Mouse (Mus musculus) MEL (cell line): ENCODE data around the gene Cysrt1. TPM values are rescaled to one million over a fixed set of nuclear protein-coding genes. Genes with fewer than 3 reads are reported as not detected.

Experiments
- DNase-seq: peaks from one replicate; pipeline ENCODE4 v3.0.0; 2011; ENCODE audit warnings: low read depth, low spot score
- H3K27ac ChIP-seq: 2 replicates; pipeline ENCODE4 v1.5.1; 2012; ENCODE audit warnings: low read depth, mild to moderate bottlenecking, control low read depth, low read length, moderate library complexity; ENCODE audit not compliant: control insufficient read depth
- H3K27me3 ChIP-seq, 2 experiments: fragments of 150-350 bp in 1 of 2; sonication (generic) in 1 of 2; 2 replicates each; pipeline ENCODE4 v1.6.1; 2012; ENCODE audit warnings: low read length in 2 of 2, mild to moderate bottlenecking in 2 of 2, improper control_type of control experiment in 1 of 2, moderate library complexity in 1 of 2; ENCODE audit not compliant: insufficient read depth in 2 of 2, control insufficient read depth in 1 of 2
- H3K36me3 ChIP-seq, 2 experiments: 2 replicates each; pipeline ENCODE4 v1.6.1; 2012 to 2014; ENCODE audit warnings: low read length in 2 of 2, improper control_type of control experiment in 1 of 2, inconsistent platforms in 1 of 2, mild to moderate bottlenecking in 1 of 2; ENCODE audit not compliant: insufficient read depth in 2 of 2, control insufficient read depth in 1 of 2
- H3K4me1 ChIP-seq, 2 experiments: fragments of 150-350 bp in 1 of 2; sonication (generic) in 1 of 2; 2 replicates each; pipeline ENCODE4 v1.6.1; 2012; ENCODE audit warnings: low read length in 2 of 2, improper control_type of control experiment in 1 of 2, mild to moderate bottlenecking in 1 of 2; ENCODE audit not compliant: insufficient read depth in 2 of 2, control insufficient read depth in 1 of 2
- H3K4me3 ChIP-seq, 2 experiments: fragments of 150-350 bp in 1 of 2; sonication (generic) in 1 of 2; 2 replicates each; pipeline ENCODE4 v1.5.1; 2012; ENCODE audit warnings: low read depth in 2 of 2, low read length in 2 of 2, mild to moderate bottlenecking in 2 of 2, moderate library complexity in 2 of 2, control low read depth in 1 of 2, improper control_type of control experiment in 1 of 2; ENCODE audit not compliant: control insufficient read depth in 1 of 2, insufficient read depth in 1 of 2
- H3K79me2 ChIP-seq: 2 replicates; pipeline ENCODE4 v1.6.1; 2012; ENCODE audit warnings: mild to moderate bottlenecking, low read length, moderate library complexity; ENCODE audit not compliant: control insufficient read depth, poor library complexity, insufficient read depth
- H3K9ac ChIP-seq: 2 replicates; pipeline ENCODE4 v1.6.1; 2012; ENCODE audit warnings: low read depth, mild to moderate bottlenecking, control low read depth, low read length, moderate library complexity; ENCODE audit not compliant: control insufficient read depth, poor library complexity, severe bottlenecking
- H3K9me3 ChIP-seq: fragments of 150-350 bp; sonication (generic); replicated peaks from 2 replicates; pipeline ENCODE4 v1.6.1; 2012; ENCODE audit warnings: mild to moderate bottlenecking, low read length, improper control_type of control experiment, moderate library complexity; ENCODE audit not compliant: insufficient read depth
- CHD1 ChIP-seq: IDR thresholded peaks from 2 replicates; pipeline ENCODE4 v1.6.1; 2012; ENCODE audit warnings: low read depth, mild to moderate bottlenecking, inconsistent platforms, low read length, improper control_type of control experiment
- CHD2 ChIP-seq: IDR thresholded peaks from 2 replicates; pipeline ENCODE4 v1.6.1; 2011; ENCODE audit warnings: low read length, improper control_type of control experiment
- E2F4 ChIP-seq: IDR thresholded peaks from 2 replicates; pipeline ENCODE4 v1.6.1; 2011; ENCODE audit warnings: low read depth, low read length, improper control_type of control experiment, borderline replicate concordance
- EP300 ChIP-seq, 2 experiments: IDR thresholded peaks; 2 replicates each; pipeline ENCODE4 v1.6.1; 2011; ENCODE audit warnings: improper control_type of control experiment in 2 of 2, low read length in 2 of 2, low read depth in 1 of 2, mild to moderate bottlenecking in 1 of 2
- GABPA ChIP-seq: IDR thresholded peaks from 2 replicates; pipeline ENCODE4 v1.6.1; 2012; ENCODE audit warnings: low read depth, mild to moderate bottlenecking, inconsistent platforms, low read length, improper control_type of control experiment, moderate library complexity
- KAT2A ChIP-seq: conservative IDR thresholded peaks from 2 replicates; pipeline ENCODE4 v1.6.1; 2012; ENCODE audit warnings: low read depth, low read length, improper control_type of control experiment, inconsistent platforms
- MAFK ChIP-seq: IDR thresholded peaks from 2 replicates; pipeline ENCODE4 v1.6.1; 2011; ENCODE audit warnings: low read depth, mild to moderate bottlenecking, low read length, improper control_type of control experiment, borderline replicate concordance
- MAX ChIP-seq: IDR thresholded peaks from 2 replicates; pipeline ENCODE4 v1.6.1; 2011; ENCODE audit warnings: low read length, improper control_type of control experiment
- POLR2AphosphoS5 ChIP-seq: IDR thresholded peaks from 2 replicates; pipeline ENCODE4 v1.6.1; 2012; ENCODE audit warnings: low read depth, borderline replicate concordance, mild to moderate bottlenecking, inconsistent platforms, low read length, moderate library complexity, mixed read lengths
- RCOR1 ChIP-seq: IDR thresholded peaks from 2 replicates; pipeline ENCODE4 v1.6.1; 2012; ENCODE audit warnings: low read depth, mild to moderate bottlenecking, inconsistent platforms, low read length, improper control_type of control experiment
- SIN3A ChIP-seq: IDR thresholded peaks from 2 replicates; pipeline ENCODE4 v1.6.1; 2012; ENCODE audit warnings: low read length, improper control_type of control experiment, inconsistent platforms
- TAL1 ChIP-seq: IDR thresholded peaks from 2 replicates; pipeline ENCODE4 v1.6.1; 2012; ENCODE audit warnings: mild to moderate bottlenecking, inconsistent platforms, low read length, moderate library complexity, mixed read lengths
- TBP ChIP-seq: IDR thresholded peaks from 2 replicates; pipeline ENCODE4 v1.8.0; 2011; ENCODE audit warnings: low read depth, low read length, improper control_type of control experiment
- TCF12 ChIP-seq: IDR thresholded peaks from 2 replicates; pipeline ENCODE4 v1.6.1; 2014; ENCODE audit warnings: low read depth, mild to moderate bottlenecking, inconsistent platforms, low read length, improper control_type of control experiment, moderate library complexity
- UBTF ChIP-seq: IDR thresholded peaks from 2 replicates; pipeline ENCODE4 v1.6.1; 2012; ENCODE audit warnings: low read depth, mild to moderate bottlenecking, inconsistent platforms, low read length, improper control_type of control experiment, moderate library complexity, borderline replicate concordance; ENCODE audit not compliant: insufficient read depth
- USF1 ChIP-seq: IDR thresholded peaks from 2 replicates; pipeline ENCODE4 v1.6.1; 2014; ENCODE audit warnings: low read depth, mild to moderate bottlenecking, inconsistent platforms, low read length, improper control_type of control experiment, moderate library complexity
- ZC3H11A ChIP-seq: IDR thresholded peaks from 2 replicates; pipeline ENCODE4 v1.6.1; 2012; ENCODE audit warnings: low read depth, mild to moderate bottlenecking, inconsistent platforms, low read length, improper control_type of control experiment
- ZKSCAN1 ChIP-seq: IDR thresholded peaks from 2 replicates; pipeline ENCODE4 v1.6.1; 2012; ENCODE audit warnings: low read depth, mild to moderate bottlenecking, inconsistent platforms, low read length, improper control_type of control experiment, moderate library complexity
- ZNF384 ChIP-seq: IDR thresholded peaks from 2 replicates; pipeline ENCODE4 v1.6.1; 2012; ENCODE audit warnings: low read depth, mild to moderate bottlenecking, inconsistent platforms, low read length, improper control_type of control experiment
- polyA plus RNA-seq, 2 experiments: library from polyadenylated mRNA; stranded (reverse) in 1 of 2; unstranded in 1 of 2; fragments of >175 nt in 1 of 2; fragments of >200 nt in 1 of 2; gene quantifications; 2 replicates each; pipeline versions ENCODE4 v1.2.1 to v1.2.4; 2012; ENCODE audit warnings: low replicate concordance in 2 of 2, low read depth in 1 of 2; ENCODE audit not compliant: insufficient read length in 2 of 2, insufficient read depth in 1 of 2, missing spikeins in 1 of 2
- total RNA-seq: library from RNA; depleted of rRNA; stranded (reverse); fragments of 300-350 nt; gene quantifications from 2 replicates; pipeline ENCODE4 v1.2.3, GENCODE M21; 2012

Gene Cysrt1
- total and polyA plus RNA-seq, 3 experiments: 0.15 to 0.19 TPM; not detected in 1

- no peak for TF ChIP-seq MAFK
- TF ChIP-seq TAL1: no peak
- TF ChIP-seq USF1: peak; percentile 79
- peak; percentile 2; the same call in 1 of the 2 replicates for TF ChIP-seq SIN3A
- TF ChIP-seq ZC3H11A: no peak
- no peak for TF ChIP-seq ZKSCAN1
- TF ChIP-seq TBP: peak; percentile 58
- TF ChIP-seq KAT2A: no peak
- TF ChIP-seq UBTF: no peak
- TF ChIP-seq POLR2AphosphoS5: no peak
- TF ChIP-seq RCOR1: no peak
- TF ChIP-seq CHD2: no peak
- TF ChIP-seq TCF12: 0 out of 2 replicates have a peak, but pooled peaks have one; percentile 4
Observed at GRCm38 (mm10) chr2:25194486-25195171, 47.6 kb downstream of the Cysrt1 start (continued).

DNA sequence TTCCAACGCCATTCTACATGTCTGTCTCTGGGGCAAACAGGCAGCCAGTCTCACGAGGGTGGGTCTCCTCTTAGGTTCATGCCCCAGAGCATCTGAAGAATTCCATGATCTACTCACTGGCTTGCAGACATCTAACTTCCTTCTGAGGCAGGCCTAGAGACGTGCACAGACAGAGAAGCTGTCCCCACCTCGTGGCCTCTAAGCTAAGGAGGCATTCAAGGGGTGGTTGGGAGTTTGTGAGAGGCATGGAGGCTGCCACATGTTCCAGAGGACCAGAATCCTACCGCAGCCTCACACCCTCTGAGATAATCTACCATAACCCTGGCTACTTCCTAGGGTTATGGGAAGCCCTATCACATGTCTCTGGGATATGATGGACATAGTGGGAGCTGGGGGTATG is 48.2 kb downstream of the Cysrt1 start:
- Histone ChIP-seq H3K4me3 (peak overlapping the region; percentile 57 to 72), H3K27ac (peak overlapping the region; percentile 96), H3K36me3 (peaks cover 0 to 17% of the 10 kb centered on the region in 2 experiments; a peak in 2 of 4 replicates), H3K9me3 (no peaks in the 10 kb centered on the region), H3K9ac (peak overlapping the region; percentile 87), H3K4me1 (peaks cover 6 to 32% of the 10 kb centered on the region in 2 experiments), H3K27me3 (no peaks in the 10 kb centered on the region), H3K79me2 (peaks cover 21% of the 10 kb centered on the region)
- no peak for TF ChIP-seq ZNF384
- TF ChIP-seq CHD1: 0 out of 2 replicates have a peak, but pooled peaks have one; percentile 5
- TF ChIP-seq E2F4: no peak
- TF ChIP-seq EP300 (IDR thresholded peaks at IDR 0.05; ENCODE audit: low read depth in 1 of 2, low read length in 2 of 2): no peak
- no peak for TF ChIP-seq TBP
- TF ChIP-seq MAX: no peak
- TF ChIP-seq GABPA: no peak
- peak; percentile 64 for DNase-seq
